7 mouse cellular contexts compared by ENCODE assay signal in the genomic region with DNA sequence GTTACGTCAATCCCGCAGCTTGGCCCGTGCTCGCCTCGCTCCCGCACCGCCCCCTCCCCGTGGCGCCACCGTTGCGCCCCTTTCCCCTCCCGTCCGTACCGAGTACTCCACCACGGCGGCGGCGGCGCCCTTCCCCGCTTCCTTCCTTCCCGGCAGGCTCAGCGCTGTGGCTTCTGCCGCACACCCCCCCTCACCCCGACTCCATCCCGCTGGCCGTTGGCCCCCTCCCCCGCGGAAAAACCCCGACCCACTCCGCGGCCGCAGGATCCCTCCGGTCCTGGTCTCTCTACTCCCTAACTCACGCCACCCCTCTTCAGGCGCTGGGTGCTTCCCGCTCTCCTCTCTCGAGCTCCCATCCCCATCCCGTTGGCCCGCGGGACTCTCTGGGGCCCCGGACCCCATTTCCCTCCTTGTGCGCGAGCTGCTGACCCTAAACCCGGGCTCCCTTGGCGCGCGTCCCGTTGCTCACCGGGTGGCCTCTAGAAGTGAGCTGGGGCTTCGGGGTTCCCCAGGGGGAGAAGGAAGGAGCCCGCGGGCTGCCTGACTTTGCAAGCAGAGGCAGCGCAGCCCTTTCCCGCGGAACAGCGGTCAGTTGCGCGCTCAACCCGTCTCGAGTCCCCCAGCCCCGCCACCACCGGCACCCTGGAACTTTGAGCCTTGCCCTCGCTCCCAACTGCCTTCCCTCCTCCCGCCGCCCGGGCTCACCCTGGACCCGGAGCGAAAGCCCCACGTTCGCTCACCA. TPM values are rescaled to one million over a fixed set of nuclear protein-coding genes. Genes with fewer than 3 reads are reported as not detected.
DNase-seq lines count a peak whose midpoint lies in the region; ATAC-seq lines count a peak whose summit lies in the region.

No protein-coding gene starts in this region.

- H3K4me3 ChIP-seq in forebrain, embryonic 10.5 days: peak overlapping the region; percentile 61
- peak overlapping the region; percentile 55 for H3K4me3 ChIP-seq in stomach, embryonic 16.5 days (replicated peaks; ENCODE audit: low read length)

- peak overlapping the region; percentile 91 for H3K27ac ChIP-seq in forebrain, embryonic 10.5 days
- no peak overlapping the region for H3K27ac ChIP-seq in stomach, embryonic 16.5 days (ENCODE audit: low read length)

- H3K36me3 ChIP-seq in forebrain, embryonic 10.5 days (replicated peaks): peaks cover 9% of the 10 kb centered on the region
- no peaks in the 10 kb centered on the region for H3K36me3 ChIP-seq in stomach, embryonic 16.5 days (ENCODE audit: control insufficient read depth, insufficient read depth, low read length)

- H3K9ac ChIP-seq in stomach, embryonic 16.5 days (ENCODE audit: low read length): peak overlapping the region; percentile 63

- H3K27me3 ChIP-seq in forebrain, embryonic 10.5 days (ENCODE audit: poor library complexity, severe bottlenecking): peaks cover 81% of the 10 kb centered on the region
- peaks cover 28% of the 10 kb centered on the region for H3K27me3 ChIP-seq in stomach, embryonic 16.5 days (ENCODE audit: control insufficient read depth, insufficient read depth, low read length)

- H3K9me3 ChIP-seq in forebrain, embryonic 10.5 days: no peaks in the 10 kb centered on the region
- H3K9me3 ChIP-seq in stomach, embryonic 16.5 days (replicated peaks; ENCODE audit: control insufficient read depth, low read length): no peaks in the 10 kb centered on the region

- H3K4me2 ChIP-seq in stomach, embryonic 16.5 days (ENCODE audit: low read depth, low read length): peak overlapping the region; percentile 79

- 22% methylated on average over 70 of the region's 70 CpGs for WGBS in forebrain, embryonic 10.5 days
- WGBS in stomach, embryonic 16.5 days: 12% methylated on average over 65 of the region's 70 CpGs

- H3K4me1 ChIP-seq in forebrain, embryonic 10.5 days: peaks cover 39% of the 10 kb centered on the region
- H3K4me1 ChIP-seq in stomach, embryonic 16.5 days (ENCODE audit: control insufficient read depth, insufficient read depth, low read length): no peaks in the 10 kb centered on the region

- ATAC-seq in hematopoietic stem cell, adult 5-6 weeks (replicated peaks in 1 of 2; ENCODE audit: insufficient read depth in 1 of 2, low FRiP score in 2 of 2, low TSS enrichment in 1 of 2, low read depth in 1 of 2, poor library complexity in 2 of 2, severe bottlenecking in 2 of 2): peak; percentile 35 to 64; a peak in 2 of 4 replicates
- ATAC-seq in stomach, embryonic 16.5 days (ENCODE audit: insufficient read depth, low FRiP score): peak; percentile 53

- DNase-seq in NIH3T3 (ENCODE audit: low read depth): peak; percentile 71
- DNase-seq in brain, adult 2 months (ENCODE audit: low read depth, low spot score): peak; percentile 76
- peak; percentile 56 for DNase-seq in forebrain, embryonic 10.5 days (ENCODE audit: extremely low spot score, low spot score)
- DNase-seq in layer of hippocampus, adult 9-11 months: peak; percentile 7
- DNase-seq in mesoderm, embryonic 11.5 days (ENCODE audit: low read depth, low spot score): peak; percentile 60

RNA-seq across cellular contexts. Expression of a gene that starts 1.1 kb away (rescaled TPM):
- polyA plus RNA-seq in forebrain, embryonic 10.5 days (2016; fragmentation: Nextera tagmentation; extraction: Ambion mirVana): 22.3 and 23.2 TPM in 2 replicates
- total RNA-seq in hematopoietic stem cell, adult 5-6 weeks (2017): 0.13 and 0.40 TPM in 2 replicates
- polyA plus RNA-seq in stomach, embryonic 16.5 days (2015; fragmentation: Nextera tagmentation; extraction: Ambion mirVana): 6.2 and 9.1 TPM in 2 replicates

Comparison
In these comparisons a context has a peak if more than half of its experiments do, and no peak if none do; other contexts are left out.
1. DNase-seq: peak in every context shown above with its lines; median percentile 76 in brain, adult 2 months; 71 in NIH3T3; 60 in mesoderm, embryonic 11.5 days; 56 in forebrain, embryonic 10.5 days; 7 in layer of hippocampus, adult 9-11 months.